Mouse (Mus musculus) midbrain, postnatal 0 days (tissue): Measurements from ENCODE around the gene Lmbr1. TPM values are rescaled to one million over a fixed set of nuclear protein-coding genes. Genes with fewer than 3 reads are reported as not detected.
A peak's percentile ranks its signal among the peaks of the same experiment; 100 is the strongest.

Source experiments
- ATAC-seq: fragments of 200-750 bp; cut with Nextera tagmentation; 2 replicates; pipeline ENCODE4 v1.8.0; 2017; ENCODE audit warnings: moderate number of reproducible peaks, mild to moderate bottlenecking, moderate TSS enrichment, moderate library complexity; ENCODE audit not compliant: low FRiP score
- DNase-seq: peaks from one replicate; pipeline ENCODE4 v3.0.0-alpha.2; 2015; ENCODE audit warnings: low spot score
- H3K27ac ChIP-seq: fragments of 300-500 bp; sonication (generic); 2 replicates; pipeline ENCODE4 v1.5.1; 2014; ENCODE audit warnings: low read depth, mild to moderate bottlenecking, low read length, mixed read lengths
- H3K27me3 ChIP-seq: fragments of 300-500 bp; sonication (generic); 2 replicates; pipeline ENCODE4 v1.6.1; 2014; ENCODE audit warnings: low read length, control low read depth, mixed read lengths; ENCODE audit not compliant: insufficient read depth
- H3K36me3 ChIP-seq: fragments of 300-500 bp; sonication (generic); 2 replicates; pipeline ENCODE4 v1.6.1; 2014; ENCODE audit warnings: low read length, control low read depth, mixed read lengths; ENCODE audit not compliant: insufficient read depth
- H3K4me1 ChIP-seq: fragments of 300-500 bp; sonication (generic); 2 replicates; pipeline ENCODE4 v1.6.1; 2014; ENCODE audit warnings: mild to moderate bottlenecking, control low read depth, antibody characterized with exemption, low read length, mixed read lengths; ENCODE audit not compliant: insufficient read depth
- H3K4me2 ChIP-seq: fragments of 300-500 bp; sonication (generic); 2 replicates; pipeline ENCODE4 v1.6.1; 2014; ENCODE audit warnings: low read depth, mild to moderate bottlenecking, low read length, mixed read lengths; ENCODE audit not compliant: poor library complexity, severe bottlenecking
- H3K4me3 ChIP-seq: fragments of 300-500 bp; sonication (generic); 2 replicates; pipeline ENCODE4 v1.5.1; 2014; ENCODE audit warnings: low read depth, mild to moderate bottlenecking, low read length, moderate library complexity
- H3K9ac ChIP-seq: fragments of 300-500 bp; sonication (generic); replicated peaks from 2 replicates; pipeline ENCODE4 v1.6.1; 2014; ENCODE audit warnings: mild to moderate bottlenecking, low read length, moderate library complexity, mixed read lengths; ENCODE audit not compliant: poor library complexity, severe bottlenecking
- H3K9me3 ChIP-seq: fragments of 300-500 bp; sonication (generic); 2 replicates; pipeline ENCODE4 v1.6.1; 2016; ENCODE audit warnings: low read length, control low read depth
- CTCF ChIP-seq: IDR thresholded peaks from 2 replicates; pipeline ENCODE4 v1.5.1; 2016; ENCODE audit warnings: antibody characterized with exemption, mild to moderate bottlenecking
- WGBS: fragments of 180-500 bp; shearing (Covaris S2); extraction: QIAGEN DNeasy Blood & Tissue Kit; methylation state at CpG from one replicate; pipeline ENCODE4 v1.1.7; 2014; 5-methylcytosine and 5-hydroxymethylcytosine counted together
- polyA plus RNA-seq: library from polyadenylated mRNA; unstranded; fragments of >200 nt; fragmentation: Nextera tagmentation; extraction: Ambion mirVana; gene quantifications from 2 replicates; pipeline ENCODE4 v1.2.1, GENCODE M21; 2015
- total RNA-seq: library from RNA; depleted of rRNA; stranded (reverse); fragments of >200 nt; gene quantifications from 2 replicates; pipeline ENCODE4 v1.2.3, GENCODE M21; 2014

The Lmbr1 gene
- total and polyA plus RNA-seq, 2 experiments from 2014 or later: 32.3 to 44.0 TPM

DNA sequence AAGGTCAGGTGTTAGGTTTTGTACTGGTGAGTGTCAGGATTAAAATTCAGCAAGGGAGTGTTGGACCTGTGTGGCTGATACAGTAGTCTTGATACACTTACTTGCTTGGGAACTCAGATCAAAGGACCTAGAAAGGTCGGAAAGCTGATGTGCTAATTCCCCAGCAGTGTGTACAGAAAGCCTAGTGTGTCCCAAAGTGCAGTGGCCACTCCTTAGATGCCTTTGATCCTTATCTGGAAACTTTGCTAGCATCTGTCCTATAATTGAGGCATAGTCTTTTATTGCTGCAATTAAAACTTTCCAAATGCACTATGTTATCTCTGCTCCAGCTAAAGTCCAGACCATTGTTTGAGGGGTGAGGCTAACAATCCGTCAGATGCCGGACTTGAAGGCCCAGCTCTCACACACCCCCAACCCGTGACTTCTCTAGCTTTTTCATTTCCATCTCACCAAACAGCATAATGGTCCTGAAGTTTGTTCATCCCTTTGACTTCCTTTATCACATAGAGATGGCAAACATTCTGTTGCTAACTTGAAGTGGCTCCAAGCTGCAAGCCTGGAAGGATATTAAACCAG lies 166.1 kb downstream of the Lmbr1 start:
- 66% methylated on average over 4 of the region's 4 CpGs for WGBS
- H3K27me3 ChIP-seq: no peaks in the 10 kb centered on the region
- no peak overlapping the region for H3K4me2 ChIP-seq
- no peak overlapping the region for H3K9ac ChIP-seq
- no peaks in the 10 kb centered on the region for H3K36me3 ChIP-seq
- TF ChIP-seq CTCF: no peak
- H3K27ac ChIP-seq: no peak overlapping the region
- DNase-seq (no peak), ATAC-seq (no peak)
- H3K4me1 ChIP-seq: no peaks in the 10 kb centered on the region
- no peak overlapping the region for H3K4me3 ChIP-seq
- no peaks in the 10 kb centered on the region for H3K9me3 ChIP-seq

GRCm38 (mm10) chr5:29205690-29206089 lies 172.5 kb downstream of the Lmbr1 start:
- Histone ChIP-seq H3K27me3 (no peaks in the 10 kb centered on the region), H3K9ac (no peak overlapping the region), H3K4me2 (no peak overlapping the region), H3K4me1 (no peaks in the 10 kb centered on the region), H3K27ac (no peak overlapping the region), H3K9me3 (no peaks in the 10 kb centered on the region), H3K4me3 (no peak overlapping the region), H3K36me3 (peaks cover 5% of the 10 kb centered on the region; the same call in 1 of the 2 replicates)
- ATAC-seq (no peak), DNase-seq (no peak)
- 86% methylated on average over 5 of the region's 5 CpGs for WGBS
- no peak for TF ChIP-seq CTCF

- H3K27me3 ChIP-seq: no peaks in the 10 kb centered on the region
- H3K27ac ChIP-seq: no peak overlapping the region
- ATAC-seq: no peak
- DNase-seq: no peak
- H3K9ac ChIP-seq: no peak overlapping the region
- H3K9me3 ChIP-seq: no peaks in the 10 kb centered on the region
- 91% methylated on average over 3 of the region's 3 CpGs for whole genome bisulfite sequencing
- H3K4me3 ChIP-seq: no peak overlapping the region
- no peak overlapping the region for H3K4me2 ChIP-seq
- peaks cover 5% of the 10 kb centered on the region; the same call in 1 of the 2 replicates for H3K4me1 ChIP-seq
- H3K36me3 ChIP-seq: no peaks in the 10 kb centered on the region
- TF ChIP-seq CTCF: no peak
These were observed 178.3 kb downstream of the Lmbr1 start for GRCm38 (mm10) chr5:29199868-29200267.

DNA sequence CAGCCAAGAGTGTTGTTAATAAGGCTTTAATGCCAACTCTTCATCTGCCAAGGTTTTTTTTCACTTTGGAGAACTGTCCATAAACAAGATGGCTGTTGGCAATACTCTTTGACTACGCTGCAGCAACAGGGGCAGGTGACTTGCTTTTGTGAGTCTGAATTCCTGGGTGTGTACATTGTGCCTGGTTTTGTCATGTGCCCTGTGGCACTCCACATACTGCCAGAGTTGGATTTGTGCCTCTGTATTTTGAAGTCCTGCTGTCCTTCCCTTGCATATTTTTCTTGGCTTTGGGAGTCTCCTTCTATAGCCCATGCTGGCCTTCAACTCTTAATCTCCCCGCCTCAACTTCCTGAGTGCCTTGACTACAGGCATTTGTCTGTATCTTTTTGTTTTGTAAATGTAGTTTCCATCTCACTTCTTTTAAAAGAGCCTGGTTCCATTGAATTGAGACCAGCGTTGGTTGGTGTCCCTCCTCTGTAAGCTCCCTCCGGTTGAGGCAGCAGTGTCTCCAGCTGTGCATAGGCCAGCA lies 179.2 kb downstream of the Lmbr1 start:
- 50% methylated on average over 4 of the region's 4 CpGs for WGBS

DNA sequence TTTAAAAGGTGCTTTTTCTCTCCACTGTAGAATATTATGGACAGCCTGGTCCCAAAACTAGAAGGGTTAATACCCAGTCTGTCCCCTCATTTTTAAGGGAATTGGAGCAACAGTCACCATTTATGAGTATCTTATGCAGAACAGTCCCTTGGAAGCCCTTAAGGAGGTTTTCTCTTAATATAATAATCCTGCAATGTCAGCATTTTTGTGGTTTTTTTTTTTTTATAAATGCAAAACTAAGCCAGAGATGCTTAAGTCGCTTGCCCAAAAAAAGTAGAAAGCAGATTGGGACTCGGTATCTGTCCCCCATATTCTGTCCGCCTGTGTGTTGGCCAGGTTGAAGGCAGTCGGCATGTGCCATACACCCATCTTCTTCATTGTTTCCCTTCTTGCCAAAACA lies 181.0 kb downstream of the Lmbr1 start:
- 90% methylated on average over 4 of the region's 4 CpGs for whole genome bisulfite sequencing
- no peak overlapping the region for H3K4me2 ChIP-seq

More for the DNA sequence above, 179.2 kb downstream of the Lmbr1 start:
- H3K4me2 ChIP-seq: no peak overlapping the region
- TF ChIP-seq CTCF: no peak
- H3K27me3 ChIP-seq: no peaks in the 10 kb centered on the region
- H3K9ac ChIP-seq: no peak overlapping the region
- H3K4me3 ChIP-seq: no peak overlapping the region
- ATAC-seq (no peak), DNase-seq (no peak)
- no peak overlapping the region for H3K27ac ChIP-seq
- H3K36me3 ChIP-seq: no peaks in the 10 kb centered on the region
- H3K4me1 ChIP-seq: peaks cover 5% of the 10 kb centered on the region; the same call in 1 of the 2 replicates
- H3K9me3 ChIP-seq: no peaks in the 10 kb centered on the region

GRCm38 (mm10) chr5:29196264-29196658 lies 181.9 kb downstream of the Lmbr1 start:
- peak overlapping the region; percentile 62 for H3K4me2 ChIP-seq
- peak; percentile 25; the same call in 1 of the 2 replicates for ATAC-seq
- no peak for TF ChIP-seq CTCF

More for the DNA sequence above, 181.0 kb downstream of the Lmbr1 start:
- no peak overlapping the region for H3K9ac ChIP-seq
- H3K27ac ChIP-seq: no peak overlapping the region
- no peaks in the 10 kb centered on the region for H3K27me3 ChIP-seq
- H3K4me1 ChIP-seq: peaks cover 5% of the 10 kb centered on the region; the same call in 1 of the 2 replicates
- ATAC-seq: no peak
- no peak for TF ChIP-seq CTCF
- H3K9me3 ChIP-seq: no peaks in the 10 kb centered on the region
- no peaks in the 10 kb centered on the region for H3K36me3 ChIP-seq
- H3K4me3 ChIP-seq: no peak overlapping the region
- DNase-seq: no peak

More at GRCm38 (mm10) chr5:29196264-29196658, 181.9 kb downstream of the Lmbr1 start:
- H3K27ac ChIP-seq: peak overlapping the region; percentile 63
- no peak for DNase-seq
- no peaks in the 10 kb centered on the region for H3K27me3 ChIP-seq
- no peaks in the 10 kb centered on the region for H3K36me3 ChIP-seq
- peak overlapping the region; percentile 57 for H3K4me3 ChIP-seq
- peaks cover 5% of the 10 kb centered on the region; the same call in 1 of the 2 replicates for H3K4me1 ChIP-seq
- WGBS: 7% methylated on average over 12 of the region's 12 CpGs
- no peaks in the 10 kb centered on the region for H3K9me3 ChIP-seq
- H3K9ac ChIP-seq: peak overlapping the region; percentile 69
